Mouse (Mus musculus) liver, embryonic 14.5 days (tissue): ENCODE measurements around the gene Chid1. TPM values are rescaled to one million over a fixed set of nuclear protein-coding genes. Genes with fewer than 3 reads are reported as not detected.

Experiments
- ATAC-seq: fragments of 200-750 bp; cut with Nextera tagmentation; 2 replicates; pipeline ENCODE4 v1.8.0; 2017; ENCODE audit warnings: moderate number of reproducible peaks, mild to moderate bottlenecking, moderate library complexity; ENCODE audit not compliant: insufficient read depth
- DNase-seq, 3 experiments: peaks; one replicate each; pipeline ENCODE4 v3.0.0-alpha.2; 2012 to 2013; ENCODE audit warnings: low read depth in 3 of 3, low spot score in 3 of 3
- H3K27ac ChIP-seq: fragments of 300-500 bp; sonication (generic); 2 replicates; pipeline ENCODE4 v1.5.1; 2014; ENCODE audit warnings: moderate library complexity, mild to moderate bottlenecking, control low read depth, inconsistent platforms
- H3K27me3 ChIP-seq: fragments of 300-500 bp; sonication (generic); 2 replicates; pipeline ENCODE4 v1.6.1; 2014; ENCODE audit warnings: mild to moderate bottlenecking, low read length, moderate library complexity; ENCODE audit not compliant: control insufficient read depth, insufficient read depth
- H3K36me3 ChIP-seq: fragments of 300-500 bp; sonication (generic); replicated peaks from 2 replicates; pipeline ENCODE4 v1.6.1; 2014; ENCODE audit warnings: low read depth; ENCODE audit not compliant: control insufficient read depth, insufficient read depth
- H3K4me1 ChIP-seq, 2 experiments: fragments of 200-500 bp in 1 of 2; fragments of 300-500 bp in 1 of 2; sonication (generic) in 1 of 2; replicated peaks; 2 replicates each; pipeline ENCODE4 v1.6.1; 2012 to 2014; ENCODE audit warnings: antibody characterized with exemption in 1 of 2, inconsistent platforms in 1 of 2, low read length in 1 of 2; ENCODE audit not compliant: control insufficient read depth in 2 of 2, insufficient read depth in 2 of 2
- H3K4me2 ChIP-seq: fragments of 300-500 bp; sonication (generic); 2 replicates; pipeline ENCODE4 v1.6.1; 2014; ENCODE audit warnings: low read depth, mild to moderate bottlenecking, control low read depth, moderate library complexity
- H3K4me3 ChIP-seq, 2 experiments: fragments of 200-500 bp in 1 of 2; fragments of 300-500 bp in 1 of 2; sonication (generic) in 1 of 2; 2 replicates each; pipeline ENCODE4 v1.5.1; 2012 to 2014; ENCODE audit warnings: low read depth in 2 of 2, low read length in 2 of 2, mild to moderate bottlenecking in 2 of 2, control low read depth in 1 of 2, inconsistent platforms in 1 of 2, moderate library complexity in 1 of 2; ENCODE audit not compliant: insufficient read depth in 1 of 2
- H3K9ac ChIP-seq: fragments of 300-500 bp; sonication (generic); replicated peaks from 2 replicates; pipeline ENCODE4 v1.6.1; 2014; ENCODE audit warnings: mild to moderate bottlenecking, control low read depth, moderate library complexity
- H3K9me3 ChIP-seq: fragments of 300-500 bp; sonication (generic); 2 replicates; pipeline ENCODE4 v1.6.1; 2016; ENCODE audit warnings: low read length, mixed read lengths; ENCODE audit not compliant: control insufficient read depth
- CTCF ChIP-seq: IDR thresholded peaks from 2 replicates; pipeline ENCODE4 v1.5.1; 2016; ENCODE audit warnings: antibody characterized with exemption, low read depth, control low read depth
- EP300 ChIP-seq: IDR thresholded peaks from 2 replicates; pipeline ENCODE4 v1.6.1; 2016; ENCODE audit warnings: antibody characterized with exemption, low read depth
- WGBS: fragments of 180-500 bp; shearing (Covaris S2); extraction: QIAGEN DNeasy Blood & Tissue Kit; methylation state at CpG from one replicate; pipeline ENCODE4 v1.1.7; 2014; ENCODE audit not compliant: insufficient replicate concordance; 5-methylcytosine and 5-hydroxymethylcytosine counted together
- polyA plus RNA-seq, 2 experiments: library from polyadenylated mRNA; depleted of rRNA in 1 of 2; stranded (reverse) in 1 of 2; unstranded in 1 of 2; fragments of >200 nt; fragmentation: Nextera tagmentation in 1 of 2; extraction: Ambion mirVana in 1 of 2; gene quantifications; 2 replicates each; pipeline versions ENCODE4 v1.2.1 to v1.2.3; 2012 to 2014

The Chid1 gene
- polyA plus RNA-seq, 2 experiments = 12.1 to 23.0 TPM

- peaks cover 29 to 48% of the 10 kb centered on the region in 2 experiments for H3K4me1 ChIP-seq
- DNase-seq = no peak
- WGBS = 76% methylated on average over 3 of the region's 3 CpGs
Measured at GRCm38 (mm10) chr7:141575481-141575880, 35.8 kb upstream of the Chid1 start.

GRCm38 (mm10) chr7:141574041-141574440 is 34.4 kb upstream of the Chid1 start:
- Histone ChIP-seq H3K36me3 (peaks cover 10% of the 10 kb centered on the region), H3K9ac (no peak overlapping the region), H3K4me3 (no peak overlapping the region), H3K4me2 (no peak overlapping the region; the same call in 1 of the 2 replicates), H3K4me1 (peaks cover 24 to 47% of the 10 kb centered on the region in 2 experiments), H3K27me3 (no peaks in the 10 kb centered on the region), H3K9me3 (no peaks in the 10 kb centered on the region), H3K27ac (no peak overlapping the region)
- no peak for TF ChIP-seq CTCF
- TF ChIP-seq EP300 = no peak
- ATAC-seq = no peak
- DNase-seq = no peak
- 10% methylated on average over 3 of the region's 3 CpGs for WGBS

More at GRCm38 (mm10) chr7:141575481-141575880, 35.8 kb upstream of the Chid1 start:
- no peak for ATAC-seq
- Histone ChIP-seq H3K27ac (no peak overlapping the region), H3K4me2 (no peak overlapping the region), H3K36me3 (peaks cover 7% of the 10 kb centered on the region; the same call in 1 of the 2 replicates), H3K9me3 (no peaks in the 10 kb centered on the region), H3K4me3 (no peak overlapping the region), H3K27me3 (no peaks in the 10 kb centered on the region), H3K9ac (no peak overlapping the region)
- no peak for TF ChIP-seq EP300
- no peak for TF ChIP-seq CTCF

GRCm38 (mm10) chr7:141570625-141571295 is 31.1 kb upstream of the Chid1 start:
- DNase-seq (no peak), ATAC-seq (0 out of 2 replicates have a peak, but pooled peaks have one; percentile 10)
- peaks cover 12% of the 10 kb centered on the region for H3K36me3 ChIP-seq
- H3K4me1 ChIP-seq = peaks cover 7 to 32% of the 10 kb centered on the region in 2 experiments
- no peak for TF ChIP-seq CTCF
- TF ChIP-seq EP300 = no peak
- 76% methylated on average over 4 of the region's 4 CpGs for WGBS
- no peaks in the 10 kb centered on the region for H3K9me3 ChIP-seq
- no peaks in the 10 kb centered on the region for H3K27me3 ChIP-seq
- H3K27ac ChIP-seq = peak overlapping the region; percentile 7; the same call in 1 of the 2 replicates
- no peak overlapping the region for H3K4me2 ChIP-seq
- no peak overlapping the region for H3K9ac ChIP-seq
- H3K4me3 ChIP-seq = no peak overlapping the region

- Histone ChIP-seq H3K4me3 (no peak overlapping the region), H3K4me1 (peaks cover 10 to 37% of the 10 kb centered on the region in 2 experiments)
- ATAC-seq = no peak
Measured at GRCm38 (mm10) chr7:141569916-141570315, 30.3 kb upstream of the Chid1 start.

DNA sequence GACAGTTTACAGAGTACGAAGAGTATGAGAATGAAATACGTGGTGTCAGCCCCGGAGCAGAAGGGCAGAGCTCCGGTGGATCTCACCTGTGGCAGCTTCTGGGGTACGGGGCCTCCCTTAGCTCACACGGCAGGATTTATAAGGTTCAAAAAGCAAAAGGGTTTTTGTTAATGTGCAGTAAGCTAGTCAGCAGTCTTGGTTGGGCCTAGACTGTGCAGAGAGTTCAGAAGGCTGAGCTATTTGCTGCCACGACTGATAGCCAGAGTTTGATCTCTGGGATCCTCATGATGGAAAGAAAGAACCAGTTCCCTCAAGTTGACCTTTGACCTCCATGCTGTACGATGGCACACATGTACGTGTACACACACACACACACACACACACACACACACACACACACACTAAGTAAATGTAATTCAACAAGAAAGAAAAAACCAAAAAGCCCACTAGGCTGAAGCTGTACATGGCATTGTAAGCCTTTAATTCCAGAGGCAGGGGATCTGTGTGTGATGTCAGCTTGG is 29.7 kb upstream of the Chid1 start:
- no peak for TF ChIP-seq CTCF
- no peak for TF ChIP-seq EP300
- WGBS = 80% methylated on average over 9 of the region's 9 CpGs
- DNase-seq (no peak), ATAC-seq (no peak)
- H3K27ac ChIP-seq = no peak overlapping the region
- H3K4me2 ChIP-seq = no peak overlapping the region
- no peaks in the 10 kb centered on the region for H3K27me3 ChIP-seq
- H3K4me1 ChIP-seq = peaks cover 16 to 42% of the 10 kb centered on the region in 2 experiments
- no peak overlapping the region for H3K4me3 ChIP-seq
- no peak overlapping the region for H3K9ac ChIP-seq
- H3K36me3 ChIP-seq = peaks cover 18% of the 10 kb centered on the region
- H3K9me3 ChIP-seq = no peaks in the 10 kb centered on the region

More at GRCm38 (mm10) chr7:141569916-141570315, 30.3 kb upstream of the Chid1 start:
- WGBS = 88% methylated on average over 3 of the region's 3 CpGs
- Histone ChIP-seq H3K27me3 (no peaks in the 10 kb centered on the region), H3K36me3 (peaks cover 15% of the 10 kb centered on the region), H3K9ac (no peak overlapping the region), H3K4me2 (no peak overlapping the region), H3K27ac (no peak overlapping the region), H3K9me3 (no peaks in the 10 kb centered on the region)
- no peak for DNase-seq
- TF ChIP-seq CTCF = no peak
- no peak for TF ChIP-seq EP300
